Mouse (Mus musculus): ENCODE measurements at regions not wholly inside any gene's neighbourhood (a gene's known extent, or its start where the extent isn't known, plus 50 kb on each side); places are given as distances from the start of the nearest gene placed in this dataset.

- Histone ChIP-seq H3K27ac (ENCODE audit: control insufficient read depth, low read depth, low read length) (no peak overlapping the region), H3K4me1 (ENCODE audit: control insufficient read depth in 1 of 2, insufficient read depth in 2 of 2, low read length in 2 of 2) (no peaks in the 10 kb centered on the region), H3K27me3 (ENCODE audit: control insufficient read depth in 1 of 2, insufficient read depth in 2 of 2, low read length in 2 of 2) (no peaks in the 10 kb centered on the region), H3K4me3 (ENCODE audit: control insufficient read depth in 1 of 2, insufficient read depth in 1 of 2, low read depth in 2 of 2, low read length in 2 of 2) (no peak overlapping the region), H3K79me2 (ENCODE audit: control insufficient read depth, insufficient read depth, low read length, poor library complexity) (no peaks in the 10 kb centered on the region), H3K9me3 (replicated peaks; ENCODE audit: insufficient read depth, low read length) (no peaks in the 10 kb centered on the region), H3K9ac (ENCODE audit: control insufficient read depth, low read depth, low read length, poor library complexity, severe bottlenecking) (no peak overlapping the region), H3K36me3 (ENCODE audit: control insufficient read depth in 1 of 2, insufficient read depth in 2 of 2, low read length in 2 of 2) (no peaks in the 10 kb centered on the region)
- no peak for TF ChIP-seq MEF2A (IDR thresholded peaks at IDR 0.05; ENCODE audit: extremely low read depth, insufficient replicate concordance, low read depth, low read length, poor library complexity, severe bottlenecking)
- TF ChIP-seq RAD21 (IDR thresholded peaks at IDR 0.05; ENCODE audit: low read depth, low read length) = no peak
- no peak for TF ChIP-seq NRF1 (IDR thresholded peaks at IDR 0.05; ENCODE audit: insufficient read depth, low read depth, low read length, poor library complexity, severe bottlenecking)
- TF ChIP-seq ELF1 (IDR thresholded peaks at IDR 0.05; ENCODE audit: low read depth, low read length) = no peak
- TF ChIP-seq ZMIZ1 (IDR thresholded peaks at IDR 0.05; ENCODE audit: low read depth, low read length) = no peak
- TF ChIP-seq GABPA (IDR thresholded peaks at IDR 0.05; ENCODE audit: low read depth, low read length) = no peak
- no peak for DNase-seq (ENCODE audit: low read depth, low spot score)
Measured at GRCm38 (mm10) chr11:112152051-112152450, 630.0 kb upstream of the Sox9 start.

GRCm38 (mm10) chr11:112153198-112153597 lies 628.8 kb upstream of the Sox9 start:
- no peak overlapping the region for H3K27ac ChIP-seq (ENCODE audit: control insufficient read depth, low read depth, low read length)
- H3K36me3 ChIP-seq (ENCODE audit: control insufficient read depth in 1 of 2, insufficient read depth in 2 of 2, low read length in 2 of 2) = no peaks in the 10 kb centered on the region
- H3K4me1 ChIP-seq (ENCODE audit: control insufficient read depth in 1 of 2, insufficient read depth in 2 of 2, low read length in 2 of 2) = no peaks in the 10 kb centered on the region
- H3K9ac ChIP-seq (ENCODE audit: control insufficient read depth, low read depth, low read length, poor library complexity, severe bottlenecking) = no peak overlapping the region
- TF ChIP-seq GABPA (IDR thresholded peaks at IDR 0.05; ENCODE audit: low read depth, low read length) = no peak
- no peak for TF ChIP-seq CHD2 (IDR thresholded peaks at IDR 0.05; ENCODE audit: low read length)
- TF ChIP-seq EP300 (IDR thresholded peaks at IDR 0.05; ENCODE audit: low read depth in 1 of 2, low read length in 2 of 2) = no peak
- TF ChIP-seq BHLHE40 (IDR thresholded peaks at IDR 0.05; ENCODE audit: borderline replicate concordance, low read depth, low read length) = no peak
- no peak for TF ChIP-seq ZMIZ1 (IDR thresholded peaks at IDR 0.05; ENCODE audit: low read depth, low read length)
- TF ChIP-seq MXI1 (IDR thresholded peaks at IDR 0.05; ENCODE audit: low read depth, low read length) = no peak
- no peak for TF ChIP-seq POLR2AphosphoS2 (IDR thresholded peaks at IDR 0.05; ENCODE audit: low read length)
- H3K9me3 ChIP-seq (replicated peaks; ENCODE audit: insufficient read depth, low read length) = no peaks in the 10 kb centered on the region
- DNase-seq (ENCODE audit: low read depth, low spot score) = no peak
- H3K79me2 ChIP-seq (ENCODE audit: control insufficient read depth, insufficient read depth, low read length, poor library complexity) = no peaks in the 10 kb centered on the region
- H3K4me3 ChIP-seq (ENCODE audit: control insufficient read depth in 1 of 2, insufficient read depth in 1 of 2, low read depth in 2 of 2, low read length in 2 of 2) = no peak overlapping the region
- no peaks in the 10 kb centered on the region for H3K27me3 ChIP-seq (ENCODE audit: control insufficient read depth in 1 of 2, insufficient read depth in 2 of 2, low read length in 2 of 2)

GRCm38 (mm10) chr11:112154712-112155319 lies 627.2 kb upstream of the Sox9 start:
- H3K9me3 ChIP-seq (replicated peaks; ENCODE audit: insufficient read depth, low read length) = no peaks in the 10 kb centered on the region
- TF ChIP-seq BHLHE40 (IDR thresholded peaks at IDR 0.05; ENCODE audit: borderline replicate concordance, low read depth, low read length) = no peak
- no peak for TF ChIP-seq E2F4 (IDR thresholded peaks at IDR 0.05; ENCODE audit: borderline replicate concordance, low read depth, low read length)
- TF ChIP-seq MAFK (IDR thresholded peaks at IDR 0.05; ENCODE audit: borderline replicate concordance, low read depth, low read length) = no peak
- no peak for TF ChIP-seq MXI1 (IDR thresholded peaks at IDR 0.05; ENCODE audit: low read depth, low read length)
- TF ChIP-seq POLR2AphosphoS2 (IDR thresholded peaks at IDR 0.05; ENCODE audit: low read length) = no peak
- TF ChIP-seq RCOR1 (IDR thresholded peaks at IDR 0.05; ENCODE audit: low read depth, low read length) = no peak
- TF ChIP-seq MEF2A (IDR thresholded peaks at IDR 0.05; ENCODE audit: extremely low read depth, insufficient replicate concordance, low read depth, low read length, poor library complexity, severe bottlenecking) = no peak
- TF ChIP-seq ZC3H11A (IDR thresholded peaks at IDR 0.05; ENCODE audit: low read depth, low read length) = no peak
- no peak for TF ChIP-seq CHD1 (IDR thresholded peaks at IDR 0.05; ENCODE audit: low read depth, low read length)
- TF ChIP-seq ETS1 (IDR thresholded peaks at IDR 0.05; ENCODE audit: low read depth, low read length) = no peak
- no peak for TF ChIP-seq JUND (IDR thresholded peaks at IDR 0.05; ENCODE audit: low read depth, low read length)
- no peak for TF ChIP-seq NELFE (IDR thresholded peaks at IDR 0.05; ENCODE audit: low read depth, low read length)
- TF ChIP-seq MYC (IDR thresholded peaks at IDR 0.05; ENCODE audit: low read depth, low read length) = no peak
- H3K9ac ChIP-seq (ENCODE audit: control insufficient read depth, low read depth, low read length, poor library complexity, severe bottlenecking) = no peak overlapping the region
- H3K4me3 ChIP-seq (ENCODE audit: control insufficient read depth in 1 of 2, insufficient read depth in 1 of 2, low read depth in 2 of 2, low read length in 2 of 2) = no peak overlapping the region
- H3K79me2 ChIP-seq (ENCODE audit: control insufficient read depth, insufficient read depth, low read length, poor library complexity) = no peaks in the 10 kb centered on the region
- no peaks in the 10 kb centered on the region for H3K4me1 ChIP-seq (ENCODE audit: control insufficient read depth in 1 of 2, insufficient read depth in 2 of 2, low read length in 2 of 2)
- no peak overlapping the region for H3K27ac ChIP-seq (ENCODE audit: control insufficient read depth, low read depth, low read length)
- H3K27me3 ChIP-seq (ENCODE audit: control insufficient read depth in 1 of 2, insufficient read depth in 2 of 2, low read length in 2 of 2) = no peaks in the 10 kb centered on the region
- no peak for DNase-seq (ENCODE audit: low read depth, low spot score)
- no peaks in the 10 kb centered on the region for H3K36me3 ChIP-seq (ENCODE audit: control insufficient read depth in 1 of 2, insufficient read depth in 2 of 2, low read length in 2 of 2)
